Mouse (Mus musculus) adrenal gland, adult 2 months (tissue): Measurements from ENCODE around the gene Scgb1b18. TPM values are rescaled to one million over a fixed set of nuclear protein-coding genes. Genes with fewer than 3 reads are reported as not detected.
"Not testable (repeated sequence)": the region's sequence is repeated elsewhere in the genome, so short reads cannot be mapped to it uniquely, and the experiment has no call there.

Experiments
- DNase-seq: peaks from one replicate; pipeline ENCODE4 v3.0.0; 2021
- long read RNA-seq: library from polyadenylated mRNA; stranded (forward); transcript quantifications from one replicate; pipeline ENCODE4 v2.0.0, GENCODE M21; 2021
- polyA plus RNA-seq: library from polyadenylated mRNA; depleted of rRNA; stranded (reverse); fragments of >200 nt; gene quantifications from 2 replicates; pipeline ENCODE4 v1.2.3, GENCODE M21; 2012; rRNA removed
- total RNA-seq, 2 experiments: library from RNA; stranded (reverse); gene quantifications; 2 replicates each; pipeline ENCODE4 v1.2.3; 2021

Scgb1b18 gene
- total RNA-seq (not detected), polyA plus RNA-seq (not detected in 2 replicates)
- long read RNA-seq = 0 reads

DNA sequence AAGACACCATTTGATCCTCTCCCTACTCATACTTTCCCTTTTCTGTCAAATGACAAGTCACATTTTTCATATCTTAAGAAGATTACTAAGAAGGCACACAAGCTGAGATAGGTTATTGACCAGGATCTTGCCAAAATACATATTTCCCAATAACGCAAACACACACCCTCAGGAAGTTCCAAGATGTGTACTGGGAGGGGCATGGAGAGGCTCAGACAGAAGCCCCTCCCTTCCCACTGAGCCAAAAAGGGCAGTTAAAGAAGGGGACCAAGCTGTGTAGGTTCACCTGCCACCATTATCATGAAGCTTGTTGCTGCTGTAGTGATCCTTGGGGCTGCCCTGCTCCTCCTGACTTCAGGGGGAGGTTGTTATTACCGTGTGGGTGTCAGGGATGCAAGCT, at the start of gene Scgb1b18:
Gene Scgb1b18, plus strand, starts transcription at position 301 of the 400 bp plus-strand sequence.
- DNase-seq = not testable (repeated sequence)

DNA sequence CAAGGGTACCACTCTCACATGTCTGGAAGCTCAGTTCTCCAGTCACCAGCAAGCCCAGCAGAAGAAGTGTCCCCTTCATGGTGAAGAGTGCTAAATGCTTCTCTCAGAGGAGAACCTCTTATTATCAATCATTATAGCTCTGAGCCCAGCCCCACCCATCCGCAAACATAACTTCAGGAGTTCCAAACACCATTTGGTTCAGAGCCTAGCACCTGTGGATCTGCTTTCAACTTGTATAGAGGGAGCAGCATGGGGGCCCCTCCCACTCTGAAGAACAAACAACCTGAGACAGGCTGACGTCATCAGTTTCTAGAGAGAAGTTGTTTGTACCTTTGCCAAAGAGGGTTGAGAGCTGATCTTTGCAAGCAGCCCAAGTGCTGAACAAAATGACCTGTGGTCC, 11.6 kb upstream of the Scgb1b18 start, which contains the start of gene Scgb2b18:
Gene Scgb2b18, minus strand, starts transcription at position 101 of the 400 bp plus-strand sequence.
- DNase-seq = not testable (repeated sequence)

Other genes with a start within 250 kb of the Scgb1b18 start
- gene Scgb2b17, start 129.0 kb upstream of the Scgb1b18 start, total RNA-seq = not detected
- gene Scgb2b17, start 129.0 kb upstream of the Scgb1b18 start, polyA plus RNA-seq = not detected in 2 replicates
- gene Scgb1b17, start 122.1 kb upstream of the Scgb1b18 start, total RNA-seq = not detected
- gene Scgb1b17, start 122.1 kb upstream of the Scgb1b18 start, polyA plus RNA-seq = not detected in 2 replicates
- not detected for gene Scgb2b18, start 11.7 kb upstream of the Scgb1b18 start, total RNA-seq
- not detected in 2 replicates for gene Scgb2b18, start 11.7 kb upstream of the Scgb1b18 start, polyA plus RNA-seq
- gene Scgb2b19, start 94.8 kb downstream of the Scgb1b18 start, total RNA-seq = not detected
- gene Scgb2b19, start 94.8 kb downstream of the Scgb1b18 start, polyA plus RNA-seq = not detected in 2 replicates
- gene Scgb1b19, start 101.7 kb downstream of the Scgb1b18 start, total RNA-seq = not detected
- gene Scgb1b19, start 101.7 kb downstream of the Scgb1b18 start, polyA plus RNA-seq = not detected in 2 replicates
- gene Scgb2b20, start 180.8 kb downstream of the Scgb1b18 start, total RNA-seq = not detected
- gene Scgb2b20, start 180.8 kb downstream of the Scgb1b18 start, polyA plus RNA-seq = not detected in 2 replicates
- gene Scgb1b20, start 187.7 kb downstream of the Scgb1b18 start, total RNA-seq = not detected
- not detected in 2 replicates for gene Scgb1b20, start 187.7 kb downstream of the Scgb1b18 start, polyA plus RNA-seq